Mouse (Mus musculus) kidney, postnatal 36 days (tissue): ENCODE results near the gene Slc3a2.

Experiments
- DNase-seq, 2 experiments: peaks; one replicate each; pipeline ENCODE4 v3.0.0; 2021 to 2022; ENCODE audit warnings: mixed read lengths in 2 of 2

The Slc3a2 gene

DNA sequence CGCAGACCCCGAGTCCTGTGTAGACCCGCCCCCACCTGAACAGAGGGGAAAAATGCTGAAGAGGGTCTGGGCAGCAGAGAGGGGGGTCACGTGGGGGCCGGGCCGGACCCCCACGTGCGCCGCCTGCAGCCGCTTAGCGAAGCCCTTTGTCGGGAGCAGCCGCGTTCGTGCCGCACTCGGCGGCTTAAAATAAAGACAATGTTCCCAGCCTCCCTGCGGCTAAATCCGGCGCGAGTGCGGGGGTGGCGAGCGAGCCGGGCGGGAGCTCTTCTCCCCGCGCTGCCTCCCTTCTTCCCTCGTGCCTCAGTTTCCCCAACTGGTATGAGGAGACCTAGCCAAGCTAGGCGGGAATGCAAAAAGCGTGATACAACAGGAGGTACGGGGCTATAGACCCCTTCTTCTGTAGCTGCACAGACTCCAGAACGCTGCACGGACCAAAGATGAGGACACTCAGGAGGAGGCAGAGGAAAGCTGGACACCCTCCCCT lies 61.3 kb downstream of the Slc3a2 start:
- peak in 1 of 2 experiments; percentile 21 for DNase-seq
